Mouse (Mus musculus) bone marrow, adult 2 months (tissue): ENCODE measurements around the gene Lsm14b. TPM values are rescaled to one million over a fixed set of nuclear protein-coding genes. Genes with fewer than 3 reads are reported as not detected.

Experiments used
- H3K27ac ChIP-seq: fragments of 200-500 bp; 2 replicates; pipeline ENCODE4 v1.5.1; 2012; ENCODE audit warnings: low read depth, mild to moderate bottlenecking, control low read depth, inconsistent platforms, low read length; ENCODE audit not compliant: control insufficient read depth, poor library complexity, insufficient read depth
- H3K4me1 ChIP-seq: fragments of 200-500 bp; 2 replicates; pipeline ENCODE4 v1.6.1; 2011; ENCODE audit warnings: low read length; ENCODE audit not compliant: control insufficient read depth, insufficient read depth
- H3K4me3 ChIP-seq: fragments of 200-500 bp; replicated peaks from 2 replicates; pipeline ENCODE3; 2011; ENCODE audit warnings: mild to moderate bottlenecking, low read depth, low read length, control low read depth; ENCODE audit not compliant: control insufficient read depth
- CTCF ChIP-seq: fragments of 200-500 bp; IDR thresholded peaks from 2 replicates; pipeline ENCODE4 v1.5.1; 2011; ENCODE audit warnings: low read length, control low read depth; ENCODE audit not compliant: control insufficient read depth, insufficient read depth
- POLR2A ChIP-seq: fragments of 200-500 bp; IDR thresholded peaks from 2 replicates; pipeline ENCODE4 v1.6.1; 2011; ENCODE audit warnings: low read depth, mild to moderate bottlenecking, control low read depth, low read length, borderline replicate concordance; ENCODE audit not compliant: control insufficient read depth
- WGBS: fragments of 180-500 bp; shearing (Covaris S2); methylation state at CpG from one replicate; pipeline ENCODE4 v1.1.7; 2018; 5-methylcytosine and 5-hydroxymethylcytosine counted together
- polyA plus RNA-seq: library from polyadenylated mRNA; stranded (reverse); fragments of >200 nt; gene quantifications from 2 replicates; pipeline ENCODE4 v1.2.4, GENCODE M21; 2011; ENCODE audit warnings: low replicate concordance; ENCODE audit not compliant: missing spikeins, insufficient read depth, insufficient read length

Lsm14b gene
- polyA plus RNA-seq, 1 experiment, result 37.9 TPM

GRCm38 (mm10) chr2:180080680-180081079, 55.9 kb downstream of the Lsm14b start:
- Histone ChIP-seq H3K4me3 (no peak overlapping the region), H3K27ac (no peak overlapping the region), H3K4me1 (no peaks in the 10 kb centered on the region; the same call in 1 of the 2 replicates)
- WGBS, result 76% methylated on average over 8 of the region's 8 CpGs
- TF ChIP-seq CTCF (no peak), POLR2A (no peak)

DNA sequence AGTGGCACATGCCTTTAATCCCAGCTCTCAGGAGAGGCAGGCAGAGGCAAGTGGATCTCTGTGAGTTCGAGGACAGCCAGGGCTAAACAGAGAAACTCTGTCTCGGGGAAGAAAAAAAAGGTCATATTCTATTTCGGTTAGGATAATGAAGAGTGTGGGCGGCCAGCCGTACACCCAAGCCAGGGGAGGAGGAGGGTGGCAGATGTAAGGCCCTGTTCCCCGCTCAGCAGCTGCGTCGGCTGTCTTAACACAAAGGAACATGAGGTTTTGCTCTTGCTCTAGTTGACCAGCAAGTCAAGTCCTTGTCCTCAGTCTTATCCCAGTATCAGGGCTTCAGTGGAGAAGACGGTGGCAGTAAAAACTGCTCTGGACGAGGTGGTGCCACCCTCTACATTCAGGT, 58.3 kb downstream of the Lsm14b start:
- H3K27ac ChIP-seq, result no peak overlapping the region
- H3K4me1 ChIP-seq, result no peaks in the 10 kb centered on the region; the same call in 1 of the 2 replicates
- TF ChIP-seq CTCF, result no peak
- no peak for TF ChIP-seq POLR2A
- H3K4me3 ChIP-seq, result no peak overlapping the region
- WGBS, result 85% methylated on average over 10 of the region's 10 CpGs

GRCm38 (mm10) chr2:180084565-180084964, 59.8 kb downstream of the Lsm14b start:
- Histone ChIP-seq H3K27ac (no peak overlapping the region), H3K4me1 (no peaks in the 10 kb centered on the region; the same call in 1 of the 2 replicates), H3K4me3 (no peak overlapping the region)
- TF ChIP-seq POLR2A, result no peak
- no peak for TF ChIP-seq CTCF
- 69% methylated on average over 3 of the region's 3 CpGs for WGBS

Other genes with a start within 250 kb of the Lsm14b start
- gene Taf4, start 48.3 kb upstream of the Lsm14b start, polyA plus RNA-seq, result 14.0 and 22.9 TPM in 2 replicates
- gene Psma7, start 17.4 kb downstream of the Lsm14b start, polyA plus RNA-seq, result 81.3 and 149 TPM in 2 replicates
- gene Ss18l1, start 17.5 kb downstream of the Lsm14b start, polyA plus RNA-seq, result 1.4 and 1.9 TPM in 2 replicates
- gene Mtg2, start 45.6 kb downstream of the Lsm14b start, polyA plus RNA-seq, result 3.5 and 8.2 TPM in 2 replicates
- not detected in 2 replicates for gene Hrh3, start 79.5 kb downstream of the Lsm14b start, polyA plus RNA-seq
- gene Osbpl2, start 94.3 kb downstream of the Lsm14b start, polyA plus RNA-seq, result 10.2 and 14.2 TPM in 2 replicates
- 45.5 and 50.2 TPM in 2 replicates for gene Adrm1, start 146.5 kb downstream of the Lsm14b start, polyA plus RNA-seq
- gene Lama5, start 200.9 kb downstream of the Lsm14b start, polyA plus RNA-seq, result 1.5 and 6.6 TPM in 2 replicates
- 1,144 and 1,728 TPM in 2 replicates for gene Rps21, start 232.4 kb downstream of the Lsm14b start, polyA plus RNA-seq
- gene Cables2, start 248.5 kb downstream of the Lsm14b start, polyA plus RNA-seq, result 12.2 and 16.3 TPM in 2 replicates